Mouse (Mus musculus): ENCODE measurements around the gene Adam19.

Gene Adam19

GRCm38 (mm10) chr11:46054911-46055895, 589 bp upstream of the Adam19 start:
- ATAC-seq (ENCODE audit: low TSS enrichment), result no peak

DNA sequence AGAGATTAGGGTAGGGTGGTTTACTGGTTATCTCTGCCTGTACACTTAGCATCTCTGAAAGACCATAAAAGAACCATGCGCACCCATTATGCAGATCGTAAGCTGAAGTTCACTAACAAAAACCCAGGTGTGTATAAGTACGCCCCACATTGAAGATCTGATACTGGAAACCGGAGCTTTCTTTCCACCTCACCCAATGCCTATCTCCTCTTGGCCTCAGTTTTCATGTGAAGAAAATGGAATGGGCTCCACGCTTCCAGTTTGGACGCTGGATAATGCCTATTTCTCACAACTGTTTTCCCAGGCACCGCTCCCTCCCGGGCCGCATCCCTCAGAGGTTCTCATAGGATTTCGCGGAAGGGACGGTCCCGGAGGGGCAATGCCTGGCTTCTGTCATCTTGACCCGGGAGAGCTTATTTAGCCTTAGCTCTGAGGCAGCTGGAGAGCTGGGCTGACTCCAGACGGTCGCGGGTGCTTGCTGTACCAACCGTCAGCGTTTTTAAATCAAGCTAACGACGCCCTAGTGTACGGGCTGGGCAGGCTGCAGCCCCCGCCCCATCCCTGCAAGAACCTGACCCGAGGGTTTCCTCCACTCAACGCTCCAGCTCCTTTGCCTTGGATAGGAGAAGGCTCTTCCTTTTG, 1.1 kb downstream of the Adam19 start:
- peak; percentile 17; the same call in 1 of the 2 replicates for ATAC-seq (ENCODE audit: low TSS enrichment)

DNA sequence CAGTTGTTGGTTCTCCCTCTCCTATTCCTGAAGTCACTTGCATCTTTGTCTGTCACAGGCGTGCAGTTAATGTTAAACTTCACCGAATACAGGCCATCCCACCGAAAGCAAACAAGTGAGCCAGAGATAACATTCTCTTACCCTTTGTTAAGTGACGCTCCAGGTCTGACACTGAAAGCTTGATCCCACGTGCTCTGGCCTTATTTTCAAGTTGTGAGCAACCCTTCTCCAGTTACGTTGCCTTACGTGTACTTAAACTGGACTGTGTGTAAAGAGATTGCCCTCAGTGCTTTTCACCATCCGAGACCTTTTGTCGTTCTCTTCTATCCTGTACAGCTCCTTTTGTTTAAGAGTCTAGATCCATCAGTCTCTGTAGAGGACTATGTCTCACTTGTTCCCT, 2.2 kb downstream of the Adam19 start:
- ATAC-seq (ENCODE audit: low TSS enrichment), result no peak

GRCm38 (mm10) chr11:46058916-46059315, 3.1 kb downstream of the Adam19 start:
- no peak for ATAC-seq (ENCODE audit: low TSS enrichment)

DNA sequence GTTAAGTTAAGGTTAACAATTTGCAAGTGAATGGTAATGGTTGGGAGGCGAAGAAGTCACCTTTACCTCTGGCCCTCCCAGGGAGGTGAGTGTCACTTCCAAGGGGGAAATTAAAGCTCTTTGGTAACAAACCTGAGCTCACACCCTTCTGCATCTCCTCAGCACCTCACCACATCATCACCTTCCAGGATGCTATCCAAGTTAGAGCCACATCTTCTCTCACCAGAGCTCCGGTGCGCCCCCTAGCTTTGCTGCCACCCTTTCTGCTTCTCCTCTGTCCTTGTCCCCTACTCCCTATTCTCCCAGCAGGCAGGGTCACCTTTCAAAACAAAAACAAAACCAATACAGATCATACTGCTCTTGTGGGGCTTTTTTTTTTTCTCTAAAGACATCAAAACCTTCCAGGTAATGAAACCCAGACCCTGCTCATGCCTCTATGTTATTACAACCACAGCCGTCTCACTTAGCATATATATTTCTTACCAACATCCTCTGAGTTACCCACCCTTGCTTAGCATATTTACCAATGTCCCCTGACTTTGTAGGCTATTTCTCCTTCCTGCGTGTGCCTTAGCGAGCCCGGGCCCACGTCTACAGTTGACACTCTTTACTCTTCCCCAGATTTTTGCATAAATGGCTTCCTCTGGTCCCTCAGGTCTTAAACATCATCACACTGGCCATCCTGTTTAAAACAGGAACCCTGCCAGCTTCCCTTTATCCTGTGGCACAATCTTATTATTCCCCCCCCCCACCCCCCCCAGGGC, 4.3 kb downstream of the Adam19 start:
- no peak for ATAC-seq (ENCODE audit: low TSS enrichment)

DNA sequence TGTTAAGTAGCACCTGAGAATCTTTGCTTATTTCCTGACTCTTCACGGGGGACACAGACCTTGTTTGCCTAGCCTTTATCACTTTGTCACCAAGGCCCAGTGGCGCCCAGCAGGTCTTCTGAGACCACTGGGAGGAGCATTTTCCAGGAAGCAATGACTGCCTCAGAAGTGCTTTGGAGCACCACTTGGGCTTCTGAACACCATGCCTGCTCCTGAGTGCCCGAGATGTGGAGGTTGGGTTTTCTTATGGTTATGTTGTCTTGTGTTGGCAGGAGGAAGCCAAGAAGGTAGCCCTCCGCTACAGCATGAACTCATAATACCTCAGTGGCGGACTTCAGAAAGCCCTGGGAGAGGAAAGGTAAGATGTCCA, 4.8 kb downstream of the Adam19 start:
- ATAC-seq (ENCODE audit: low TSS enrichment), result no peak

DNA sequence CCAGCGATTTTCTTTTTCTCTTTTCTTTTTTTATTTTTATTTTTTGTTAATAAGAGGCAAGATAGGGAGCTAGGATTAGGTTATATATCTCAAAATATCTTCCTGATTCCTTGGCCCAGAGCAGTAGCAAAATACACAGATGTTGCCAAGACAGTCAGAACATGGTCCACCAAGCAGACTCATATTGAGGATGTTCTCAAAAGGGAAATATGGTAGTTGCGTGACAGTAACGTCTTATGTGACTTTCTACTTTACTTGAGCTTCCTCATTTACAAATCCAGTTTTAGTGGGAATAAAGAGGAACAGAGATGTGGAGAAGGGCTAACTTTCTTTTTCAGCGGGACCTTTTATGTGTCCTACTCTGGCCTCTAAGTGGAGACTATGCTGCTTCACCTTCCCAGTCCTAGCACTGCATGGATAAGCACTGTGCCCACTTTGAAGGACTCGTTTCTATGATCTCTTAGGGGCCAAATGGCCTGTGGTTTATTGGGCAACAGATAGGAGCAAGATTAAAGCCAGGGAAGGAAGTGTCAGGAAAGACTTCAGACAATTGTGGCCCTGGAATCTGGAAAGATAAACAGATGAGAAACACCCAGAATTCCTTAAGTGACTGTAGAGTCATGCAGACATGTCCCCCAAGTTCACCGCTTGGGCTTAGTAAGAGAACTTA, 6.1 kb downstream of the Adam19 start:
- no peak for ATAC-seq (ENCODE audit: low TSS enrichment)

DNA sequence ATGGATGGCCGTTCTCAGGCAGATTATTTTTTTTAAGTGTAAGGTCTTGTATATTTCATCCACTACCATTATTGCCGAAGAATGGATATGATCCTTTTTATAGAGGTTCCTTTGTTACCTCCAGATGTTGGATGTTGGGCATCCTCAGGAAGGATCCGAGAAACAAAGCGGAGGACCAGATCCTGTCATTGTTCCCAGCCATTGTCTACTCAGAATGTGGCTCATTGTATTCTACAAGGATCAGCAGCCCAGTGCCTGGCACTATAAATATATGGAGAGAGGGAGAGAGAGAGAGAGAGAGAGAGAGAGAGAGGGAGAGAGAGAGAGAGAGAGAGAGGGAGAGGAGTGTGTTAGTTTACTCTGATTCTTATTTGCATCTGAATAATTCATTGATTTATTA, 6.8 kb downstream of the Adam19 start:
- ATAC-seq (ENCODE audit: low TSS enrichment), result no peak

DNA sequence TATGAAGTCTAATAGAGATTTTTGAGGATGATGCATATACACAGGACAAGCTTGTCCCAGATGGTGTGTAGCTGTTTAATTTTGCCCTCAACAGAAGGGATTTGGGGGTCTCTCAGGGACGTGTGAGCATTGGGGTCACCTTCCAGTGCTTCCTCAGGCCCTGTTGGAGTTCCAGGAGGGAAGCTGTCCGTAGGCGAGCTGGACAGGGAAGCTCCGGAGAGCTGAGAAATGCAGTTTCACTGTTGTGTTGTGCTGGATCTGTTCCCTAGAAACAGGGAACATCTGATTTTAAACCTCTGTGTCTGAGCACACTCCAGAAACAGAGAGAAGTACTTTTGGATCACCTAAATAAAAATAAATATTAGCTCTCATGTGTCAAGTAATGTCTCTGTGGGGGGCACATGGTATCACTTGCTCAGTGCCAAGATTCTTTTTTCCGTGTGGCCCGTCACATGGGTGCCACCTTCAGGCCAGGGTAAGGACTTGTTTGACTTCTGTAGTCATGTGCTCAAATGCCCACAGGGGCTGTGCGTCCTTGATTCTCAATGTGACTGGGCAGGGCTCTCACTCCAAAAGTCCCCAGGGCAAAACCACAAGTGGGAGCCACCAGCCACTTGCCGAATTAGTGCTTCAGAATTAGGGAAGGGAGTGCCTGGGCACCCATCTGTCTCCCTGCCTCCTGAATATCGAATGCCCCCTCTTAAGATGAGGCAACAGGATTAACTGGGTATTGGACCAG, 7.4 kb downstream of the Adam19 start:
- ATAC-seq (ENCODE audit: low TSS enrichment), result peak; percentile 54

DNA sequence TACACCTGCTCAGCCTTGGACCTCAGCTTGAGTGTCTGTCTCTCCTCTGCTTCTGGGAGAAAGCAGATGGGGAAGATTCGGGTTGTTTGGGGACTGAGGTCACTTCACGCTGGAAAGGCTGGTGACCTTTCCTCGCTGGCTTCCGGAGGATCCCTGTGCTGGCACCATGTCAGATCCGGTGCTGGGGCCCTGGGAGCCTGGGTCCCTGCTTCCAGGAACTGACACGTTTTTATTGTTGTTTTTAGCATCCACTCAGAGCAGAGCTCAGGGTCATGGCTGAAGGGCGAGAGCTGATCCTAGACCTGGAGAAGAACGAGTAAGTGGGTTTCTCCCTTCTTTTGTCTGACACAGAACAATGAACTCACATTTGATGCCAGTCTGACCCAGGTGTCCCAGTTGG, 9.0 kb downstream of the Adam19 start:
- no peak for ATAC-seq (ENCODE audit: low TSS enrichment)

GRCm38 (mm10) chr11:46065201-46066011, 9.6 kb downstream of the Adam19 start:
- 0 out of 2 replicates have a peak, but pooled peaks have one; percentile 33 for ATAC-seq (ENCODE audit: low TSS enrichment)

DNA sequence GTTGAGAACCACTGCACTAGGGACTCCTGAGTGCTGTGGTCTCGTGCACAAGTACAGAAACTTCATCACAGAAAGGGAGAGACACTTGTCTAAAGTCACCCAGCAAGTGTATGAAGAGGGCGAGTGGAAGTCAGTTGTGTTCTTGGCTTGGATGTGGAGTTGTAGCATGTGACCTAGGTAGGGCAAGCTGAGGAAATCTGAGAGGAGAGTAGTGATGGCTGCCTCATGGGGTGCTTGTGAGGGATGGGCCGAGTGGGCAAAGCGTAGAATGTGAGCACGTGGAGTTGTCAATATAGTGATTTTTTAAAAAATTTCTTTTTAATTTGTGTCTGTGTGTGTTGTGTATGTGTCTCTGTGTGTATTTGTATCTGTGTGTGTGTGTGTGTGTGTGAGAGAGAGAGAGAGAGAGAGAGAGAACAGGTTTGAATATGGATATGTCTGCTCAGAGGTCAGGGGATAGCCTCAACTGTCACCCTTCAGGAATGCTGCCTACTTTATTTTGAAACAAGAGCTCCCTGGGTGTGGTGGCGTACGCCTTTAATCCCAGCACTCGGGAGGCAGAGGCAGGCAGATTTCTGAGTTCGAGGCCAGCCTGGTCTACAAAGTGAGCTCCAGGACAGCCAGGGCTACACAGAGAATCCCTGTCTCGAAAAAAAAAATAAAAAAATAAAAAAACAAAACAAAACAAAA, 11.7 kb downstream of the Adam19 start:
- ATAC-seq (ENCODE audit: low TSS enrichment), result no peak

DNA sequence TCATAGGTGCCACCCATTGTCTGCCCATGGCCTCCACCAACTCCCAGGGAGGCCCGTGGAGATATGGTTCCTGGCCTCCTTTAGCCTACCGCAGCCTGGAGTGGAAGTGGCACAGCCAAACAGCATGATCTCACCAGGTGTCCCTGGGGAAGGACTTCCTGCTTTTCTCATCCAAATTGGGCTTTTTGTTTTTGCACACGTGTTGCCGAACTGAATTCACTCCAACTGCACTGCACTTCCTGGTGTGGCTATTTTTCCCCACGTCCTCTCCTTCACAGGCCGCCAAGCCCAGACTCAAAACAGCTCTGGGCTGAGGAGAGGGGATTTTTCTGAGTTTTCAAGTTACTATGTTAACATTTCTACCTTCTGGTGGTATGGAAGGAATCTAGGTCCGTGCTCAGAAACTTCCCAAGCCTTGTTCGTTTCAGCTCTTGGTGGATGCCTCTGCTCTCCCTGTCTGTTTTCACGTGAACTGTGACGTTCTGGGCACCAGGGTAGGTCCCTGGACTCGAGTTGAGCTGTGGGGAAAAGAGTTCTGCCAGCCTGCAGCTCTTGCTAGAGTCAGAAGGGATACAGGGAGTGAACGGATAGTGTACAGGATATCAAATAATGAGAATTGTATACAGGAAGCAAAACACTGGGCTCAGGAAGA, 13.1 kb downstream of the Adam19 start:
- no peak for ATAC-seq (ENCODE audit: low TSS enrichment)

DNA sequence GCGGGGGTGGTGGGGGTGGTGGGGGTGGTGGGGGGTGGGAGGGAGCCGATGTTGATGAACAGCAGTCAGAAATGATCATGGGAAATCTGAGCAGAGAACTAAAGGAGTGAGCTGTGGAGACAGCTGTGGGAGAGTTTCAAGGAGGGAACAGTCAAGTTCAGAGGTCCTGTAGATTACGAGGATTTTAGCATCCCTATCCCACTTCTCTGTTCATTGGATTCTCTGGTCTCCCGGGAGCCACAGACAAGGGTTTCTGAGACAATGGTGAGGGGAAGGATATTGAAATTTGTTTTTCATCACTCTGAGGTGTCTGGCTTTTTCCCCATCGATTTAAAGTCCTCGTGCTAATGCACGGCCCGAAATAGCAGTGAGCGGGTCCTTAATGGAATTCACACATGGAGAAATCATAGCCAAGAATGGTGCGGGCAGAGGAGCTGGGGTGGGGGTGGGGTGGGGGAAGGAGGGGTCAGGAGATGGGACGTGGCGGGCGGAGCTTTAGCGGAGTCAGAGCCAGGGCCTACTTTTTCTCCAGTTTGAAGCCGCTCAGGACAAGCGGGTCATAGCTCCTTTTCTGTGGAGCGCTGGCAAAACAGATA, 13.7 kb downstream of the Adam19 start:
- no peak for ATAC-seq (ENCODE audit: low TSS enrichment)

GRCm38 (mm10) chr11:46070161-46070560, 14.4 kb downstream of the Adam19 start:
- ATAC-seq (ENCODE audit: low TSS enrichment), result no peak

DNA sequence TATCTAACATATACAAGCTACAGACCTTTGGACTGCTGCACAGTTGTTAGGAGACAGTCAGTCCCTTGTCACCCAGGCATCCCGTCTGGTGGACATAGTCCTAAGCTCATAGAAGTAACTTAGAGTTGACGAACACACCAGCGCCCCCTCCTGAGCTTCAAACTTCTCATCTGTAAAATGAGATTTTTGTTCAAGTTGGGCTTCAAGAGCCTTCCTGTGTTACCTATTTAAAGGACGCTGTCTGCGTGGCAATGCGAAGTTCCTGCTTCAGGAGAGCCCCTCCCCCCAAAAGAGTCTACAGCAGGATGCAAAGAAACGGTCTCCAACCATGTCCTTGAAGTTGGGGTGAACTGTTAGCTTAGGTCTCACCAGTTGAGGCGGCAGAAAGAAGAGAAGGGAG, 15.0 kb downstream of the Adam19 start:
- no peak for ATAC-seq (ENCODE audit: low TSS enrichment)

DNA sequence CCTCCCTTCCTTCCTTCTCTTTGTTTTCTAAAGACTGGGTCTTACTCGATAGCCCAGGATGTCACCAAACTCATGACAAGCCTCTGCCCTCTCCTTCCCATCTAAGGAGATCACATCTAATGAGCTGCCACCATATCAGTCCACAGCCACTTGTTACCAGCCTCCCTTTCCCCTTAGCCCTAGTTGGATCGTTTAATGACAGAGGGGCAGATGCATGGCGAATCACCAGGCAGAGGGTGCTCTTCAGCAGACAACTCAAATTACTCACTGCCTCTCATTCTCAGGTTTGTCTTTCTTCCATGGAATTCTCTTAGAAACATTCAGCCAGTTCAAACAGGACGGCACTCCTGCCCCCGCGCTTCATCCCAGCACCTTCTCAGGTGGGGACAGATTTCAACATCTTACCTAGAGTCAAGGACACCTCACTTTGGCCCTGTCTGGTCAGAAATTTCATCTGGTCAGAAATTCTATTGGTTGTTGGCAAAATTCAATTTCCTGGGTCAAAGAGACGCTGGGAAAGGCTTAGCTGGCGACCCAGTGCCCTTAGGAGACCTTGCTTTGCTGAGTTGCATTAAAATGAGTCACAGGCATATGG, 16.8 kb downstream of the Adam19 start:
- ATAC-seq (ENCODE audit: low TSS enrichment), result no peak
